Mouse (Mus musculus): ENCODE data around the gene Wdr59.
"Not testable (repeated sequence)": the region's sequence is repeated elsewhere in the genome, so short reads cannot be mapped to it uniquely, and the experiment has no call there.

The Wdr59 gene

DNA sequence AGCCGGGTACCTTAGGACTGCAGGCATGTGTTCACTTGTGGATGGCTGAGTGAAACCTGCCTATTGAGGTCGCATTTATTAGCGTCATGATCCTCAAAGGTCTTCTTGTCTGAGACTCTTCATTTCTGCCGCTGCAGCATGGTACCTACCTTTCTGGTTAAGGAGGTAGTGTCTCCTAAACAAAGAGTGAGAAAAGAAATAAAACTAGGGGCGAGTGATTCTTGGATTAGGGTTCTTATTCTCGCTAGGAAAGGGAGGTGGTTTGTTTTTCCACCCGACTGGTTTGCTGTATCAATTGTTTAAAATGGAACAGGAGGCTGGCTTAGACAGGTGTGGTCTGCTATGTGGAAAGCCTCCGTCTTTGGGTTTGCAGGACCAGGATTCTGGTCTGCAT is 15.9 kb upstream of the Wdr59 start:
- no peak for DNase-seq (ENCODE audit: low spot score)

DNA sequence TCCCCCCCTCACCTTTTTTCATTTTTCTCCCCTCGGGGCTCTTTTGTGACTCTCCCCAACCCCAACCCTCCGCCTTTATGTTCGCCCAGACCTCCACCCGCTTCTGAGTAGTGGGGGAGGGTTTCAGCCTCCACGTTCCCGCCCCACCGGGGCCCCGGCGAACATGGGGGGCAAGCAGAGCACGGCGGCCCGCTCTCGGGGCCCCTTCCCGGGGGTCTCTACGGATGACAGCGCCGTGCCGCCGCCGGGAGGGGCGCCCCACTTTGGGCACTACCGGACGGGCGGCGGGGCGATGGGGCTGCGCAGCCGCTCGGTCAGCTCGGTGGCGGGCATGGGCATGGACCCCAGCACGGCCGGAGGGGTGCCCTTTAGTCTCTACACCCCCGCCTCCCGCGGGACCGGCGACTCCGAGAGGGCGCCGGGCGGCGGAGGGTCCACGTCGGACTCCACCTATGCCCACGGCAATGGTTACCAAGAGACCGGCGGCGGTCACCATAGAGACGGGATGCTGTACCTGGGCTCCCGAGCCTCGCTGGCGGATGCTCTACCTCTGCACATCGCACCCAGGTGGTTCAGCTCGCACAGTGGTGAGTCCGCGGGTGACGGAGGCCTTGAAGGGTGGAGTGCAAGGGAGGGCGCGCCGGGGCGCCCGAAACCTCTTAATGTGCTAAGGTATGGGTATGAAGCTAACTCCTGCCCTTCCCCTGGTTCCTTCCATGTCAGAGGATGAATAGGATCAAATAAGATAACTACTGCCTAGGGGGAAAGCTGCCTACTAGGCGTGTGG is 15.3 kb upstream of the Wdr59 start:
- peak; percentile 52 for DNase-seq (ENCODE audit: low spot score)

DNA sequence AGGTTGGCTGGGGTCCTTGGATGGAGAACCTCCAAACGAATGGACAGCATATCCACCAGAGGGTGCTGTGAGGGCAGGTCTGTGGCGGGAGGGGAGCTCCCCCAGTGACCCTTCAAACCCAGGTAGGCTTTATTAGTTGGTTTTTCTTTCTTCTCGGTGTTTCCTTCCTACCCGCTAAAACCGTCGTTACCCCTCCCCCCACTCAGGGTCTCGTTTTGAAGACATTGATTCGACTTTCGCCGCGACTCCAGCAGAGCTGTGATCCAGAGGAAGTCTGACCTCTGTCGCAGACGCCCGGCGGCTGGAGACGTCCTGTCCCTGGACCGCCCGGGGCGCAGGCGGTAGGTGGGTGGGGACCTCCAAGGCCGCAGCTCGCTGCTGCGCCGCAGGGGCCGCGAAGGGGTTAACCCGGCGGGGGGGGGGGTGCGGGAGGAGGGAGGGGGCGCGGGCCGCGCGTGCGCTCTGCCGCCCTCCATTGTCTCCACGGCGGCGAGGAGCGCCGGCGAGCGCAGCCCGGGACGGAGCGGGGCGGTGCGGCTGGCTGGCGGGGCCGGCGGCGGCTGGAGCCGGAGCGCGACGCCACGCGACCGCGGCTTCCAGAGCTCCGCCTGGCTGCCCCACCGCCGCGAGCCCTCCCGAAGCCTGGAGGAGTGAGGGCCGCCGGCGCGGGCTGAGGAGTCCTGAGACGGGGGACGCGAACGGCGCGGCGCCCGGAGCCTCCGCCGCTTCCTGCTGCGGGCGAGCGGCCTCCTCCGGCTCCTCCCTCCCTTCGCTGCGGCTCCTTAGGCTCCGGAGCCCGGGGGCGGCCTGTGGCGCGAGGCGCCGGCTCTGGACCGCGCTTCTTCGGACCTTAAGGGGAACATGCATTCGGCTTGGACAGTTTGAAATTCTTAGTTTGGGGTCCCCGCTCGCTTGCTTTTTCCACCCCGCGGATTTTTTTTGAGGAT is 14.4 kb upstream of the Wdr59 start, which contains the start of gene Znrf1:
Znrf1 (plus strand) TSS at position 67 of the 947 bp plus-strand sequence.
- DNase-seq (ENCODE audit: low spot score) = peak; percentile 87

DNA sequence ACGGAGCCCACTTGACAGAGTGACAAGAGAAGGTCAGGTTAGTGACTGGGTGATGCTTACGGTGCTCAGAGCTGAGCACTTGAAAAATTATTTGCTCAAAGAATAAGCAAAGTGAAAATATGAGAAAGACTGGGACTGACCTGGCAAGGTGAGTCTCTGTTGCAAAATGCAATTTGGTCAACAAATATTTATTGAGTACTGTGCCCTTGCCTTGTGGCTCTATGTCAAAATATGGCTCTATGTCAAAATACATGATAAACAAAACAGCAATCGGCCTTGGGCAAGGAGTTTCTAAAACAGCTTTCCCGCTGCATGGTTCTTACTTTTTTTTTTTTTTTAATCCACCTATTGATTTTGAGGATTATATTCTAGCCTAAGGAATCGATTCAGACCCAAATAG is 13.6 kb upstream of the Wdr59 start:
- DNase-seq (ENCODE audit: low spot score) = no peak

GRCm38 (mm10) chr8:111533503-111533902 is 11.6 kb upstream of the Wdr59 start:
- no peak for DNase-seq (ENCODE audit: low spot score)

GRCm38 (mm10) chr8:111531621-111532020 is 9.7 kb upstream of the Wdr59 start:
- DNase-seq (ENCODE audit: low spot score) = no peak

DNA sequence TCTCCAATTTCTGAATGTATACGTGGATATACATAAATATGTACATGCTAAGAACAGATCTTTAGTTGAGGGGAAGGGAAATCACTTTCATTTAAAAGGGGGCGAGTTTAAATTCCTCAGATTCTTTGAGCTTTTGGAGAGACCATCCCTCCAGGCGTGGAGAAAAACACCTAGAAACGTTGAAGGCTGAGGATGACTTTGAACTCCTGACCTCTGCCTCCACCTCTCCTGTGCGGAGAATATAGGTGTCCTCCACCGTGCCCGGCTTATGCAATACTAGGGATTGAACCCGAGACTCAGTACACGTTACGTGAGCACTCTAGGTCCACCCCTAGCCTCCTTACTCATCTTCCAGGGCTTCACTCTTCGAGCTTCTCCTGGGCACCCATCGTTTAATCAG is 9.3 kb upstream of the Wdr59 start:
- no peak for DNase-seq (ENCODE audit: low spot score)

GRCm38 (mm10) chr8:111528071-111528470 is 6.2 kb upstream of the Wdr59 start:
- no peak for DNase-seq (ENCODE audit: low spot score)

- DNase-seq (ENCODE audit: low spot score) = no peak
Observed at GRCm38 (mm10) chr8:111527149-111527548, 5.3 kb upstream of the Wdr59 start.

DNA sequence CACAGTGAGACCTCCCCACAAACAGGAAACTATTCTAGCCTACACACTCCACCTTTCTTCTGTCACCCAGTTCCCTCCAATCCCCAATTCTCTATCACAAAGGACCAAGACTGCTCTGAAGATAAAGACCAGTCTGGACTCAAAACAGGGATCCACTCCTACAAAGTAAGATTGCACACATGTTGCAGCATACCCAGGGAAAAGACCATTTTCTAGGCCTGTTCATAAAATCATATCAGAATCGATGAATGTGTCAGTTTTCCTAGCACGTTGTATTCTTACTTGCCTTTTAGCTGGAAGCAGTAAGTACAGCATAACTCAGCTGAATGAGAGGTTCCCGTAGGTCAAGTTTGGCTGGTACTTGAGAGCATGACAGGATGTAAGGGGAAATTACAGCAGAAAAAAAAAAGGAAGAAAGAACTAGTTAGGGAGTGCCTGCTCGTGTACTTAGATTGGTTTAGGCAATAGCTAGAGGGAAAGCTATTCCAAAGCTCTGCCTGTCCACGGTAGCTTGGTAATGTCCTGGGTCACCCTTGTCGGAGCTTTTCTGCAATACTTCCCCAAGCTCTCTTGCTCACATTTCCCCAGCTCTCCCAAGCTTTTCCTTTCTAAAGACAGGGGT is 4.6 kb upstream of the Wdr59 start:
- DNase-seq (ENCODE audit: low spot score) = no peak

GRCm38 (mm10) chr8:111517466-111517865 is 4.4 kb downstream of the Wdr59 start:
- DNase-seq (ENCODE audit: low spot score) = no peak

DNA sequence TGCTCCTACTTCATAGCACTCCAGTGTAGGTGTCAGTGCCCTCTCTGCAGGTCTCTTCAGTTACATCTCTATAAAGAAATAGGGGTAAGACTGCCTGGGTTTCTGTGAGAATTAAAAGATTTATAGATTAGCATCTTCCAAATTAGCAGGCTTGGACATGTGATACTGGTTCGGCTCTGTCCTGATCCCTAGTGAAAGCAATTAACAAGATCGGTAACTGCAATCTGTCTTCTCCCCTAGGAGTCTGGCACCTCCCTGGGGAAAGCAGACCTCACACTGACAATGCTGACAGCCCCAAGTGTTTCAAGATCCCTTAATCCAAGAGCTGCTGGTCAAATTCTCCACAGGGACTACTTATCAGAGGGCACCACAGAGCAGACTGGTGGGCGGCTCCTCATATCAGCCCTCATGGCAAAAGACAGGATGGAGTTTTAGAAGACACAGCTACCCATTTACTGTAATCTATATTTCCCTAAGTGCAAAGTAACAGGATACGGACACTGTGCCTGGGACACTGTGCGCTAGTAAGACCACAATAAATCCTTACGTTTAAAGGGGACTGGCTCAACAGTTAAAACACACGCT is 5.3 kb downstream of the Wdr59 start:
- no peak for DNase-seq (ENCODE audit: low spot score)

DNA sequence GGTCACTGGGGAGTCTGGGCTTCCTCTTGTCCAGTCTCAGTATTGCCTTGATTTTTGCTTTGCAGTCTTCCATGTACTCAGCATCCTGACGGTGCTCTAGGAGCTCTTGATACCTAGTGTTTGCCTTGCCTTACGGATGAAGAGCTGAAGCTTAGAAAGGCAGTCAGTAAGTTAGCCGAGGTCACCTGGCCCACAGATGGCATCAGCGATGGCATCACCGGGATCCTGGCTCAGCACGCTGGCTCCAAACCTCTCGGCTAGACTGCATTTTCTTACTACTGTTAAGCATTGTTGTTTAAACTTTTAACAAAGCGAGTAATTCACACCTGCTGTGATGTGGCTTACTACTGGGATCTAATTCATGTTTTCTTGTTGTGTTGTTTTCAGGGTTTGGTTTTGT is 8.4 kb downstream of the Wdr59 start:
- no peak for DNase-seq (ENCODE audit: low spot score)

- no peak for DNase-seq (ENCODE audit: low spot score)
Observed at GRCm38 (mm10) chr8:111512941-111513340, 9.0 kb downstream of the Wdr59 start.

GRCm38 (mm10) chr8:111510401-111510800 is 11.5 kb downstream of the Wdr59 start:
- no peak for DNase-seq (ENCODE audit: low spot score)

DNA sequence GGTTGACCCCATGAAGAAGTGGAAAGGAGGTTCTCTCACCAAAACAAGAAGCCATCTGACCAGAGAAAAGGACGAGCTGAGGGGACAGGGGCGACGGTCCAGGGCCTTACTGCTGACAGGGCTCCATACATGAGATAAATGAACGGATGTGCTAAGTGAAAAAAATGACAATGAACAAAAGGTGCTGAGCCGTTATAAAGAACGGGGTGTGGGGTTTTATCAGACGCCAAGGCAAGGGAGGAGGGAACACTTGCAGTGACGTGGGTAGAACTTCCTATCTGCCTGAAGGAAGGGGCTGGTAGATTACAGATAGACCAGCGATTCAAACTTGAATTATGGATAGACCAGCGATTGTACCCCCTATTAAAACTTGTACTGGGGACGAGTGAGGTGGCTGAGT is 12.6 kb downstream of the Wdr59 start:
- no peak for DNase-seq (ENCODE audit: low spot score)

DNA sequence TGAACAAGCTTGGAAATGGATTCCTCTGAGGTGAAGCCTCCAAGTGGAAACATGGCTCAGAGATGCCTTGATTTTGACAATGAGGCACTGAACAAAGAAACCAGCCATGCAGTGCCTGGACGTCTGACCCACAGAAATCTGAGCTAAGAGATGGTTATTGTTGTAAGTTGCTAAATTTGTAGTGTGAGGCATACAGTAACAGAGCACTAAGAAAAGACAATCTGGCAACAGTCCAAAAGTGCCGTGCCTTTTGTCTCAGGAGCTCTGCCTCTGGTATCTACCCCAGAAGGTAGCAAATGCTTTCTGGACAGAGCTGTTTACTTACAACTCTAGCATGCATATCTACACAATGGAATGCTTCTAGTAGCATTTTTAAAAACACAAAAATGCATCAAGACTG is 13.3 kb downstream of the Wdr59 start:
- DNase-seq (ENCODE audit: low spot score) = no peak

DNA sequence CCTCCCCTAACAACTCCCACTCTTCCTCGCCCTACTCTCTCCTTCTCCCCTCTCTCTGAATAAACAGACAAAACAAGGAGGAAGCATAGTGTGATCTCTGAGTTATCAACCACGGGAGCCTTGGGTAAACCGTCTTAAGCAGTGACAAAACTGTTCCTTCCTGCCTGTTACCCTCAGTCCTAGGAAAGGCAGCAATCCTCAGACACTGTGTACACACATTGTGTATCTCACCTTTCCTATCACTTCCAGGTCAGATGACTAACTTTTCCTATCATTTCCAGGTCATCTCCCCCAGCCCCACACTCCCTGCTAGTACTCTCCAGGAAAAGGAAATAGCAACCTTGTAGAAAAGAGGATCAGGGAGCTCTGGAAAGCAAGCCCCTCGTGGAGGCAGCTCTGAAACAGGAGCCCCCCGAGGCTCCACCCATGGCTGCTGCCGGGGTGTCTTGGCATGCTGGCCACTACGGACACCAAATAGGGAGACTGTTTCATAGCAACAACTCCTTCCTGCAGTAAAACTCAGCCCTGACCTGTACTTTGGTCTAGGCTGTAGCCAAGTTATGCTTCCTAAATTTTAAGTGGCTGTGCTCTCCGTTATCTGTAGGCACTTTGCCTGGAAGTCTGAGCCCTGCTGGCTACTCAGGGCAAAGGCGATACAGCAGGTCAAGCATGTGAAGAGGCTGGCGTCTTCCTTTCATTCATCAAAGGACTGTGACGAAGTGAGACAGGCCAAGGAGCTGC is 20.0 kb downstream of the Wdr59 start:
- DNase-seq (ENCODE audit: low spot score) = no peak

- DNase-seq (ENCODE audit: low spot score) = not testable (repeated sequence)
Observed at GRCm38 (mm10) chr8:111498249-111498648, 23.6 kb downstream of the Wdr59 start.

DNA sequence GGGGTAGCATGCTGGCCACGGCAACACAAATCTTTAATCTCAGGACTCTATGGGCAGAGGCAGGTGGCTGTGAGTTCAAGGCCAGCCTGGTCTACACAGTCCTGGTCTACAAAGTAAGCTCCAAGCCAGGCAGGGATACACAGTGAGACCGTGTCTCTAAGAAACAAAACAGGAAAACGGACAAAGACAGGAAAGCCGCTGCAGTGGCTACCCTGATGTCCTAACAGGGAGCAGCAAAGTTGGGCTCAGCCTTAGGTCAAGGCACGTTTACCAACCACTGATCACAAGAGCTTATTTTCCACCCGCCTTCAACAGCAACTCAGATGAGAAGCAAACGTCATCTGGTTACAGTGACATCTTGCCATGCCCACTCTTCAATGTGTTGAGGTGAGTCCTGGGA is 25.6 kb downstream of the Wdr59 start:
- no peak for DNase-seq (ENCODE audit: low spot score)

- no peak for DNase-seq (ENCODE audit: low spot score)
Observed at GRCm38 (mm10) chr8:111493176-111493575, 28.7 kb downstream of the Wdr59 start.

DNA sequence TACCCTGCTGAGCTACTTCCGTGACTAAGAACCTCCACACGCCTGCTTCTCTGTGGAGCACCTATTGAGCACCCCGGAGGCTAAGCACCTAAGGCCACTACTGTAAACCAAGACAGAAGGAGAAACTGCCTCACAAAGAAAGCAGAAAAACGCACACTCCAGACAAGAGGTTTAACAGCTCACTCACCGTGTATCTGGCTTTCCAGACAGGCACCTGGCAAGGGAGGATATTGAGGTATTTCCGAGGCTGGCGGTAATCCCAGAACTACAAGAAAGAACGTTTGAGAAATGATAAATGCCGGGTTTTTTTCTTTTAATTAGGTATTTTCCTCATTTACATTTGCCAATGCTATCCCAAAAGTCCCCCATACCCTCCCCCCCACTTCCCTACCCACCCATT is 29.4 kb downstream of the Wdr59 start:
- no peak for DNase-seq (ENCODE audit: low spot score)
